Comparison of ENCODE assay signal across 15 mouse cellular contexts in genomic region chr10:60252606-60253005, GRCm38 (mm10). TPM values are rescaled to one million over a fixed set of nuclear protein-coding genes. Genes with fewer than 3 reads are reported as not detected.
DNase-seq lines count a peak whose midpoint lies in the region; ATAC-seq and TF ChIP-seq lines count a peak whose summit lies in the region.
"Had no signal": no experiment of that assay in that cellular context is flagged by ENCODE, and none has a peak within 500 bp of the region (broad histone marks: within the 10 kb centered on the region; RNA-seq: fewer than 3 reads in every experiment).

No protein-coding gene starts in this region.

- no peaks in the 10 kb centered on the region for H3K9me3 ChIP-seq in ES-Bruce4 (replicated peaks; ENCODE audit: control insufficient read depth, insufficient read depth, low read length, poor library complexity, severe bottlenecking)
- H3K9me3 ChIP-seq: embryonic facial prominence, embryonic 15.5 days; heart, embryonic 15.5 days had no signal

- H3K27ac ChIP-seq in ES-Bruce4 (ENCODE audit: insufficient read depth, low read length), result peak overlapping the region; percentile 18; the same call in 1 of the 2 replicates
- H3K27ac ChIP-seq: embryonic facial prominence, embryonic 15.5 days; heart, embryonic 15.5 days had no signal

- no peak for TF ChIP-seq EP300 in ES-Bruce4 (IDR thresholded peaks at IDR 0.05; ENCODE audit: insufficient read depth, low read depth, low read length)

- peak; percentile 64 for DNase-seq in layer of hippocampus, adult 9-11 months
- DNase-seq in layer of hippocampus, postnatal 10 days (ENCODE audit: low spot score in 2 of 2), result no peak
- no peak for DNase-seq in embryo, embryonic 11 days
- DNase-seq in layer of hippocampus, adult 8-10 months (ENCODE audit: low spot score in 2 of 2), result no peak
- DNase-seq: cerebellum, postnatal 10 days; layer of hippocampus, postnatal 36 days; lung, embryonic 14.5 days had no signal

- peaks cover 5% of the 10 kb centered on the region for H3K4me1 ChIP-seq in ES-Bruce4 (ENCODE audit: control insufficient read depth, insufficient read depth, low read length)
- H3K4me1 ChIP-seq: embryonic facial prominence, embryonic 15.5 days had no signal

- H3K4me3 ChIP-seq in ES-Bruce4 (ENCODE audit: low read depth, low read length), result no peak overlapping the region
- H3K4me3 ChIP-seq: embryonic facial prominence, embryonic 15.5 days; heart, embryonic 15.5 days had no signal

- no peak overlapping the region for H3K9ac ChIP-seq in ES-Bruce4 (ENCODE audit: low read depth, poor library complexity, severe bottlenecking)
- H3K9ac ChIP-seq: embryonic facial prominence, embryonic 15.5 days; heart, embryonic 15.5 days; lung, embryonic 14.5 days had no signal

- ATAC-seq in granulocyte monocyte progenitor cell, adult 5-6 weeks (replicated peaks; ENCODE audit: poor library complexity, severe bottlenecking), result peak; percentile 94
- peak; percentile 95 for ATAC-seq in megakaryocyte progenitor cell, adult 5-6 weeks (replicated peaks; ENCODE audit: poor library complexity)
- ATAC-seq in megakaryocyte-erythroid progenitor cell, adult 5-6 weeks (replicated peaks; ENCODE audit: low FRiP score, low TSS enrichment, poor library complexity, severe bottlenecking), result no peak
- ATAC-seq: activated CD4-positive, CD25-positive, alpha-beta regulatory T cell, adult 4 months; inflammation-experienced regulatory T-cells, adult 6 months had no signal

- no peak for TF ChIP-seq POLR2A in ES-Bruce4 (IDR thresholded peaks at IDR 0.05; ENCODE audit: insufficient read depth, low read length)

- H3K36me3 ChIP-seq in ES-Bruce4 (ENCODE audit: control insufficient read depth, insufficient read depth, low read length, poor library complexity, severe bottlenecking), result no peaks in the 10 kb centered on the region
- H3K36me3 ChIP-seq: embryonic facial prominence, embryonic 15.5 days; heart, embryonic 15.5 days had no signal

- H3K27me3 ChIP-seq in ES-Bruce4 (ENCODE audit: control insufficient read depth, insufficient read depth, low read length, poor library complexity, severe bottlenecking), result no peaks in the 10 kb centered on the region
- H3K27me3 ChIP-seq: embryonic facial prominence, embryonic 15.5 days; heart, embryonic 15.5 days had no signal

- no peak for TF ChIP-seq CTCF in ES-Bruce4 (IDR thresholded peaks at IDR 0.05; ENCODE audit: low read depth, low read length)

RNA-seq across cellular contexts. Expression of gene Psap, which starts 24.8 kb away (rescaled TPM):
- 1,000 to 10,000 TPM; 1,223 to 1,254 TPM for total RNA-seq in layer of hippocampus, postnatal 10 days (2021)
- polyA plus RNA-seq in ES-Bruce4 (2011; ENCODE audit: insufficient read depth, insufficient read length, low read depth, missing spikeins), result 218 and 235 TPM in 2 replicates
- 263 and 293 TPM in 2 replicates for total RNA-seq in granulocyte monocyte progenitor cell, adult 5-6 weeks (2014; fragmentation: Nextera tagmentation)
- total RNA-seq in granulocyte monocyte progenitor cell, adult 5-6 weeks (2017), result 243 and 253 TPM in 2 replicates
- total RNA-seq in megakaryocyte progenitor cell, adult 5-6 weeks (2015), result 173 and 221 TPM in 2 replicates
- total RNA-seq in megakaryocyte progenitor cell, adult 5-6 weeks (2017), result 222 and 258 TPM in 2 replicates
- 82.8 and 89.3 TPM in 2 replicates for total RNA-seq in megakaryocyte-erythroid progenitor cell, adult 5-6 weeks (2014; fragmentation: Nextera tagmentation)
- 84.3 and 86.1 TPM in 2 replicates for total RNA-seq in megakaryocyte-erythroid progenitor cell, adult 5-6 weeks (2017)
- total RNA-seq in layer of hippocampus, adult 8-10 months (2022), result 1,000 to 10,000 TPM; 1,389 to 1,663 (median 1,484) TPM

RNA-seq across cellular contexts. Expression of gene Chst3, which starts 33.5 kb away (rescaled TPM):
- total RNA-seq in layer of hippocampus, postnatal 10 days (2021), result 1 to 10 TPM; 2.5 to 3.3 TPM
- 0.43 and 0.55 TPM in 2 replicates for polyA plus RNA-seq in ES-Bruce4 (2011; ENCODE audit: insufficient read depth, insufficient read length, low read depth, missing spikeins)
- total RNA-seq in granulocyte monocyte progenitor cell, adult 5-6 weeks (2014; fragmentation: Nextera tagmentation), result not detected in 2 replicates
- not detected in 2 replicates for total RNA-seq in granulocyte monocyte progenitor cell, adult 5-6 weeks (2017)
- total RNA-seq in megakaryocyte progenitor cell, adult 5-6 weeks (2015), result not detected in 2 replicates
- not detected in 2 replicates for total RNA-seq in megakaryocyte progenitor cell, adult 5-6 weeks (2017)
- 0.40 and 5.4 TPM in 2 replicates for total RNA-seq in megakaryocyte-erythroid progenitor cell, adult 5-6 weeks (2014; fragmentation: Nextera tagmentation)
- total RNA-seq in megakaryocyte-erythroid progenitor cell, adult 5-6 weeks (2017), result 0.11 TPM in 1 of 2 replicates, not detected in the other
- 1 to 10 TPM; 1.3 to 2.5 (median 1.8) TPM for total RNA-seq in layer of hippocampus, adult 8-10 months (2022)

Comparison
In these comparisons a context has a peak if more than half of its experiments do, and no peak if none do; other contexts are left out.
1. RNA of gene Psap, which starts 24.8 kb away (total RNA-seq): 1,389 to 1,663 TPM in layer of hippocampus, adult 8-10 months and 1,223 to 1,254 TPM in layer of hippocampus, postnatal 10 days; 243 to 293 TPM in granulocyte monocyte progenitor cell, adult 5-6 weeks, 173 to 258 TPM in megakaryocyte progenitor cell, adult 5-6 weeks and 82.8 to 89.3 TPM in megakaryocyte-erythroid progenitor cell, adult 5-6 weeks; every median in the first group is over 4 times any median in the second.